Comparison of ENCODE assay signal across 30 mouse cellular contexts in genomic region chr1:88235894-88236415, GRCm38 (mm10). TPM values are rescaled to one million over a fixed set of nuclear protein-coding genes. Genes with fewer than 3 reads are reported as not detected.
DNase-seq lines count a peak whose midpoint lies in the region; ATAC-seq and TF ChIP-seq lines count a peak whose summit lies in the region.
"Had no signal": no experiment of that assay in that cellular context is flagged by ENCODE, and none has a peak within 500 bp of the region (broad histone marks: within the 10 kb centered on the region; RNA-seq: fewer than 3 reads in every experiment).

No protein-coding gene starts in this region.

- no peak for ATAC-seq in kidney, embryonic 14.5 days (ENCODE audit: low FRiP score, low TSS enrichment)
- ATAC-seq: forebrain, embryonic 14.5 days; forebrain, postnatal 0 days had no signal

- no peaks in the 10 kb centered on the region for H3K27me3 ChIP-seq in kidney, embryonic 14.5 days (ENCODE audit: control insufficient read depth, insufficient read depth, low read length)
- H3K27me3 ChIP-seq: embryonic facial prominence, embryonic 12.5 days; embryonic facial prominence, embryonic 15.5 days; hindbrain, embryonic 12.5 days; hindbrain, embryonic 15.5 days had no signal

- no peak for TF ChIP-seq CTCF in gastrocnemius, adult 2 months (IDR thresholded peaks at IDR 0.05)

- 61% methylated on average over 4 of the region's 4 CpGs for WGBS in kidney, embryonic 14.5 days

- H3K9ac ChIP-seq in kidney, embryonic 14.5 days (ENCODE audit: low read depth, low read length): no peak overlapping the region
- H3K9ac ChIP-seq: embryonic facial prominence, embryonic 12.5 days; embryonic facial prominence, embryonic 15.5 days; forebrain, postnatal 0 days; hindbrain, embryonic 12.5 days; hindbrain, embryonic 15.5 days had no signal

- H3K4me3 ChIP-seq in gastrocnemius, adult 2 months: no peak overlapping the region
- H3K4me3 ChIP-seq in kidney, embryonic 14.5 days (ENCODE audit: low read length): no peak overlapping the region
- H3K4me3 ChIP-seq: embryonic facial prominence, embryonic 12.5 days; embryonic facial prominence, embryonic 15.5 days; heart, adult 2 months; heart, embryonic 10.5 days; hindbrain, embryonic 12.5 days; hindbrain, embryonic 15.5 days had no signal

- H3K4me1 ChIP-seq in kidney, embryonic 14.5 days (ENCODE audit: control insufficient read depth, insufficient read depth, low read length): no peaks in the 10 kb centered on the region
- H3K4me1 ChIP-seq: embryonic facial prominence, embryonic 12.5 days; embryonic facial prominence, embryonic 15.5 days; heart, embryonic 10.5 days; hindbrain, embryonic 12.5 days; hindbrain, embryonic 15.5 days had no signal

- no peak overlapping the region for H3K4me2 ChIP-seq in kidney, embryonic 14.5 days (replicated peaks; ENCODE audit: low read depth, low read length)
- H3K4me2 ChIP-seq: embryonic facial prominence, embryonic 12.5 days; embryonic facial prominence, embryonic 15.5 days; hindbrain, embryonic 12.5 days; hindbrain, embryonic 15.5 days had no signal

- no peak overlapping the region for H3K27ac ChIP-seq in gastrocnemius, adult 2 months
- H3K27ac ChIP-seq in kidney, embryonic 14.5 days (ENCODE audit: low read depth, low read length): no peak overlapping the region
- H3K27ac ChIP-seq: embryonic facial prominence, embryonic 12.5 days; embryonic facial prominence, embryonic 15.5 days; heart, adult 2 months; heart, embryonic 10.5 days; hindbrain, embryonic 12.5 days; hindbrain, embryonic 15.5 days had no signal

- no peaks in the 10 kb centered on the region for H3K36me3 ChIP-seq in kidney, embryonic 14.5 days (ENCODE audit: control insufficient read depth, insufficient read depth, low read length)
- H3K36me3 ChIP-seq: embryonic facial prominence, embryonic 12.5 days; embryonic facial prominence, embryonic 15.5 days; heart, embryonic 10.5 days; hindbrain, embryonic 12.5 days; hindbrain, embryonic 15.5 days had no signal

- peak; percentile 8 for DNase-seq in gastrocnemius, adult 2 months
- DNase-seq in gastrocnemius, adult 18-20 months (ENCODE audit: low spot score): no peak
- DNase-seq in kidney, adult 9 months: peak; percentile 95
- peak; percentile 49 for DNase-seq in kidney, postnatal 10 days
- no peak for DNase-seq in layer of hippocampus, adult 9-11 months
- DNase-seq: adrenal gland, postnatal 10 days; adrenal gland, postnatal 36 days; cerebellum, adult 18-20 months; cerebellum, adult 9-10 months; cerebellum, postnatal 14 days; forebrain, postnatal 0 days; gastrocnemius, postnatal 10 days; heart, adult 2 months had no signal

- intact Hi-C loops in gastrocnemius, adult 2 months (cut with DNase I): no loop called here

- H3K9me3 ChIP-seq in kidney, embryonic 14.5 days (ENCODE audit: control insufficient read depth, low read length): peaks cover 96% of the 10 kb centered on the region

RNA-seq across cellular contexts. Expression of gene Mroh2a, which starts 9.2 kb away (rescaled TPM):
- total RNA-seq in gastrocnemius, adult 2 months (2021): not detected
- not detected for total RNA-seq in gastrocnemius, adult 18-20 months (2021)
- 1.4 TPM in 2 replicates for polyA plus RNA-seq in kidney, embryonic 14.5 days (2014; fragmentation: Nextera tagmentation; extraction: Ambion mirVana)
- total RNA-seq: forebrain, postnatal 0 days; gastrocnemius, postnatal 36 days had no signal

RNA-seq across cellular contexts. Expression of gene Ugt1a1, which starts 24.2 kb away (rescaled TPM):
- total RNA-seq in gastrocnemius, adult 2 months (2021): not detected
- total RNA-seq in gastrocnemius, adult 18-20 months (2021): under 1 TPM in 1 of 2 experiments, not detected in 1; 0.09 TPM
- polyA plus RNA-seq in kidney, embryonic 14.5 days (2014; fragmentation: Nextera tagmentation; extraction: Ambion mirVana): 0.30 and 0.61 TPM in 2 replicates
- total RNA-seq: common myeloid progenitor, adult 5-6 weeks; ES-E14; gastrocnemius, postnatal 10 days; gastrocnemius, postnatal 36 days; heart, adult 2 months; heart, postnatal 25 days; hematopoietic stem cell, adult 5-6 weeks had no signal
- polyA plus RNA-seq: embryonic facial prominence, embryonic 12.5 days; forebrain, embryonic 11.5 days; forebrain, embryonic 14.5 days; forebrain, postnatal 0 days; heart, adult 2 months; heart, embryonic 10.5 days; heart, embryonic 14.5 days; hindbrain, embryonic 12.5 days; hindbrain, embryonic 15.5 days had no signal

RNA-seq across cellular contexts. Expression of gene Dnajb3, which starts 30.4 kb away (rescaled TPM):
- not detected for total RNA-seq in gastrocnemius, adult 2 months (2021)
- total RNA-seq in gastrocnemius, adult 18-20 months (2021): not detected
- polyA plus RNA-seq in kidney, embryonic 14.5 days (2014; fragmentation: Nextera tagmentation; extraction: Ambion mirVana): 9.6 and 12.7 TPM in 2 replicates
- total RNA-seq: gastrocnemius, postnatal 36 days; granulocyte monocyte progenitor cell, adult 5-6 weeks; hematopoietic stem cell, adult 5-6 weeks had no signal

RNA-seq across cellular contexts. Expression of gene Ugt1a2, which starts 35.6 kb away (rescaled TPM):
- not detected for total RNA-seq in gastrocnemius, adult 2 months (2021)
- total RNA-seq in gastrocnemius, adult 18-20 months (2021): under 1 TPM in 1 of 2 experiments, not detected in 1; 0.09 TPM
- polyA plus RNA-seq in kidney, embryonic 14.5 days (2014; fragmentation: Nextera tagmentation; extraction: Ambion mirVana): 1.5 and 7.3 TPM in 2 replicates
- total RNA-seq: common myeloid progenitor, adult 5-6 weeks; ES-E14; forebrain, postnatal 0 days; gastrocnemius, postnatal 36 days; heart, adult 2 months; heart, postnatal 25 days; hematopoietic stem cell, adult 5-6 weeks had no signal
- polyA plus RNA-seq: embryonic facial prominence, embryonic 12.5 days; embryonic facial prominence, embryonic 15.5 days; forebrain, embryonic 11.5 days; forebrain, embryonic 14.5 days; forebrain, postnatal 0 days; frontal cortex, adult 2 months; heart, adult 2 months; heart, embryonic 14.5 days; heart, postnatal 0 days; hindbrain, embryonic 15.5 days had no signal

RNA-seq across cellular contexts. Expression of gene Hjurp, which starts 41.5 kb away (rescaled TPM):
- total RNA-seq in gastrocnemius, adult 2 months (2021): 1 to 10 TPM; 6.1 to 6.6 TPM
- total RNA-seq in gastrocnemius, adult 18-20 months (2021): 1 to 10 TPM; 5.4 to 5.8 TPM
- polyA plus RNA-seq in kidney, embryonic 14.5 days (2014; fragmentation: Nextera tagmentation; extraction: Ambion mirVana): 98.2 and 175 TPM in 2 replicates

Comparison
In these comparisons a context has a peak if more than half of its experiments do, and no peak if none do; other contexts are left out.
1. DNase-seq: peak in gastrocnemius, adult 2 months (single experiment), kidney, adult 9 months (single experiment) and kidney, postnatal 10 days (single experiment); none in gastrocnemius, adult 18-20 months (single experiment) and layer of hippocampus, adult 9-11 months (single experiment).